In the genomic region with DNA sequence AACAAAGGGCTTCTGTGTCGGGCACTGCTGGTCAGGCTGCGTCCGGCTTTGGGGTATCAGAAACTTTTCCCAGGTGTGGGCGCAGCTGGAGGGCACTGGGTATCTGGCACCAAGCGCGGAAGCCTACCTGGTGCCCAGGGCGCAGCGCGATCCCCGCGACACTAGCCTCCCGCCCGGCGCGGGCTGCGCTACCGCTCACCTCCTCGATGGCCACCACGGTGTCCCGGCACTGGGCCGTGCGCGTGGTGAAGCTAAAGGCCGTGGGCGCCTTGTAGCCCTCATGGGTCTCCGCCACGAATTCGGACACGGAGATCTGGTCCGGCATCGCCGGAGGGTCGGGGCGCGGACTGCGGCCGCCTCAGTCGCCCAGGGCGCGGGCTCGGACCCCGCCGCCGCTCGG, we compare ENCODE assay signal across 8 mouse cellular contexts.
DNase-seq lines count a peak whose midpoint lies in the region; ATAC-seq and TF ChIP-seq lines count a peak whose summit lies in the region.
"Not testable (repeated sequence)": the region's sequence is repeated elsewhere in the genome, so short reads cannot be mapped to it uniquely, and the experiment has no call there.

No protein-coding gene starts in this region.

- H3K9me3 ChIP-seq in ES-Bruce4 (replicated peaks; ENCODE audit: control insufficient read depth, insufficient read depth, low read length, poor library complexity, severe bottlenecking); embryonic facial prominence, embryonic 10.5 days; heart, embryonic 10.5 days; hindbrain, embryonic 14.5 days (ENCODE audit: control insufficient read depth, low read length); kidney, embryonic 16.5 days (ENCODE audit: low read length); liver, embryonic 11.5 days (ENCODE audit: control insufficient read depth, low read length); neural tube, embryonic 11.5 days (ENCODE audit: control insufficient read depth, low read length): not testable (repeated sequence)

- 9% methylated on average over 45 of the region's 45 CpGs for WGBS in embryonic facial prominence, embryonic 10.5 days
- 5% methylated on average over 33 of the region's 45 CpGs for WGBS in heart, embryonic 10.5 days
- WGBS in hindbrain, embryonic 14.5 days: 7% methylated on average over 37 of the region's 45 CpGs
- WGBS in kidney, embryonic 16.5 days: 9% methylated on average over 27 of the region's 45 CpGs
- 8% methylated on average over 30 of the region's 45 CpGs for WGBS in liver, embryonic 11.5 days
- 6% methylated on average over 22 of the region's 45 CpGs for WGBS in neural tube, embryonic 11.5 days

- ATAC-seq in hindbrain, embryonic 14.5 days (ENCODE audit: low FRiP score); kidney, embryonic 16.5 days (ENCODE audit: low FRiP score, low TSS enrichment); liver, embryonic 11.5 days (replicated peaks; ENCODE audit: low FRiP score); neural tube, embryonic 11.5 days (ENCODE audit: insufficient read depth, low FRiP score, low TSS enrichment): not testable (repeated sequence)

- TF ChIP-seq CTCF in ES-Bruce4 (IDR thresholded peaks at IDR 0.05; ENCODE audit: low read depth, low read length): not testable (repeated sequence)

- H3K27ac ChIP-seq in ES-Bruce4 (ENCODE audit: insufficient read depth, low read length); embryonic facial prominence, embryonic 10.5 days (replicated peaks); heart, embryonic 10.5 days; hindbrain, embryonic 14.5 days; kidney, embryonic 16.5 days (ENCODE audit: low read length); liver, embryonic 11.5 days (ENCODE audit: low read depth, low read length); neural tube, embryonic 11.5 days (ENCODE audit: low read depth, low read length): not testable (repeated sequence)

- H3K9ac ChIP-seq in ES-Bruce4 (ENCODE audit: low read depth, poor library complexity, severe bottlenecking): peak overlapping the region; percentile 56
- H3K9ac ChIP-seq in hindbrain, embryonic 14.5 days; kidney, embryonic 16.5 days (replicated peaks; ENCODE audit: low read length); liver, embryonic 11.5 days (ENCODE audit: low read depth, low read length); neural tube, embryonic 11.5 days (ENCODE audit: low read length): not testable (repeated sequence)

- TF ChIP-seq POLR2A in ES-Bruce4 (IDR thresholded peaks at IDR 0.05; ENCODE audit: insufficient read depth, low read length): not testable (repeated sequence)

- H3K36me3 ChIP-seq in ES-Bruce4 (ENCODE audit: control insufficient read depth, insufficient read depth, low read length, poor library complexity, severe bottlenecking); embryonic facial prominence, embryonic 10.5 days (replicated peaks); heart, embryonic 10.5 days; hindbrain, embryonic 14.5 days (replicated peaks; ENCODE audit: control insufficient read depth, insufficient read depth); kidney, embryonic 16.5 days (ENCODE audit: insufficient read depth, low read length); liver, embryonic 11.5 days (ENCODE audit: control insufficient read depth, insufficient read depth, low read length); neural tube, embryonic 11.5 days (ENCODE audit: control insufficient read depth, insufficient read depth, low read length): not testable (repeated sequence)

- H3K4me3 ChIP-seq in ES-Bruce4 (ENCODE audit: low read depth, low read length): peak overlapping the region; percentile 71
- H3K4me3 ChIP-seq in embryonic facial prominence, embryonic 10.5 days: peak overlapping the region; percentile 49
- H3K4me3 ChIP-seq in heart, embryonic 10.5 days: peak overlapping the region; percentile 46
- peak overlapping the region; percentile 2; the same call in 1 of the 2 replicates for H3K4me3 ChIP-seq in hindbrain, embryonic 14.5 days (replicated peaks; ENCODE audit: low read length)
- H3K4me3 ChIP-seq in kidney, embryonic 16.5 days (ENCODE audit: low read length): peak overlapping the region; percentile 23
- H3K4me3 ChIP-seq in liver, embryonic 11.5 days (ENCODE audit: low read depth, low read length): peak overlapping the region; percentile 20; the same call in 1 of the 2 replicates
- 0 out of 2 replicates have a peak overlapping the region, but pooled peaks have one; percentile 8 for H3K4me3 ChIP-seq in neural tube, embryonic 11.5 days (ENCODE audit: low read depth, low read length)

- not testable (repeated sequence) for H3K4me2 ChIP-seq in hindbrain, embryonic 14.5 days (replicated peaks); liver, embryonic 11.5 days; neural tube, embryonic 11.5 days (ENCODE audit: low read depth)
- H3K4me2 ChIP-seq in kidney, embryonic 16.5 days (replicated peaks; ENCODE audit: low read depth, low read length): peak overlapping the region; percentile 38

- not testable (repeated sequence) for H3K4me1 ChIP-seq in ES-Bruce4 (ENCODE audit: control insufficient read depth, insufficient read depth, low read length); embryonic facial prominence, embryonic 10.5 days; heart, embryonic 10.5 days; hindbrain, embryonic 14.5 days (replicated peaks; ENCODE audit: control insufficient read depth, insufficient read depth, low read length); kidney, embryonic 16.5 days (ENCODE audit: insufficient read depth, low read length); liver, embryonic 11.5 days (replicated peaks; ENCODE audit: control insufficient read depth, insufficient read depth, low read length); neural tube, embryonic 11.5 days (ENCODE audit: control insufficient read depth, insufficient read depth, low read length)

- DNase-seq in embryonic facial prominence, embryonic 10.5 days (ENCODE audit: low spot score): peak; percentile 15
- peak; percentile 55 for DNase-seq in heart, embryonic 10.5 days (ENCODE audit: low spot score)
- not testable (repeated sequence) for DNase-seq in hindbrain, embryonic 14.5 days (ENCODE audit: low spot score); liver, embryonic 11.5 days (ENCODE audit: low spot score)
- peak; percentile 4 for DNase-seq in neural tube, embryonic 11.5 days (ENCODE audit: low spot score)
- DNase-seq in yolk sac, embryonic 10.5 days (ENCODE audit: low spot score): peak; percentile 1

- not testable (repeated sequence) for TF ChIP-seq EP300 in ES-Bruce4 (IDR thresholded peaks at IDR 0.05; ENCODE audit: insufficient read depth, low read depth, low read length)

- H3K27me3 ChIP-seq in ES-Bruce4 (ENCODE audit: control insufficient read depth, insufficient read depth, low read length, poor library complexity, severe bottlenecking); embryonic facial prominence, embryonic 10.5 days (replicated peaks; ENCODE audit: low read depth, poor library complexity, severe bottlenecking); heart, embryonic 10.5 days (ENCODE audit: insufficient read depth, poor library complexity, severe bottlenecking); hindbrain, embryonic 14.5 days (ENCODE audit: control insufficient read depth, insufficient read depth, low read length); kidney, embryonic 16.5 days (ENCODE audit: insufficient read depth, low read length); liver, embryonic 11.5 days (replicated peaks; ENCODE audit: control insufficient read depth, insufficient read depth, low read length); neural tube, embryonic 11.5 days (ENCODE audit: control insufficient read depth, insufficient read depth, low read length): not testable (repeated sequence)

Comparison
In these comparisons a context has a peak if more than half of its experiments do, and no peak if none do; other contexts are left out.
1. H3K4me3 ChIP-seq: peak in every context shown above with its lines; median percentile 71 in ES-Bruce4; 49 in embryonic facial prominence, embryonic 10.5 days; 46 in heart, embryonic 10.5 days; 23 in kidney, embryonic 16.5 days; 20 in liver, embryonic 11.5 days; 8 in neural tube, embryonic 11.5 days; 2 in hindbrain, embryonic 14.5 days.